Mouse (Mus musculus): ENCODE data around the gene Zfp786.

GRCm38 (mm10) chr6:47835482-47835983 is 4.9 kb upstream of the Zfp786 start, which contains the start of gene Zfp398:
- TF ChIP-seq CTCF (IDR thresholded peaks at IDR 0.05; ENCODE audit: insufficient read depth, low read length) (peak; percentile 46; the same call in 1 of the 2 replicates), POLR2A (IDR thresholded peaks at IDR 0.05; ENCODE audit: borderline replicate concordance, extremely low read depth, low read depth, low read length) (peak; percentile 61; the same call in 1 of the 2 replicates)
